Mouse (Mus musculus) gastrocnemius, postnatal 25 days (tissue): ENCODE results near the gene St6galnac3. TPM values are rescaled to one million over a fixed set of nuclear protein-coding genes. Genes with fewer than 3 reads are reported as not detected.

Source experiments
- DNase-seq: peaks from one replicate; pipeline ENCODE4 v3.0.0; 2022
- total RNA-seq, 2 experiments: library from RNA; stranded (reverse); gene quantifications; 1 replicate in 1 of 2; 2 replicates in 1 of 2; pipeline ENCODE4 v1.2.3; 2021

Gene St6galnac3
- total RNA-seq, 2 experiments from 2014 or later: 2.3 to 2.8 TPM

DNA sequence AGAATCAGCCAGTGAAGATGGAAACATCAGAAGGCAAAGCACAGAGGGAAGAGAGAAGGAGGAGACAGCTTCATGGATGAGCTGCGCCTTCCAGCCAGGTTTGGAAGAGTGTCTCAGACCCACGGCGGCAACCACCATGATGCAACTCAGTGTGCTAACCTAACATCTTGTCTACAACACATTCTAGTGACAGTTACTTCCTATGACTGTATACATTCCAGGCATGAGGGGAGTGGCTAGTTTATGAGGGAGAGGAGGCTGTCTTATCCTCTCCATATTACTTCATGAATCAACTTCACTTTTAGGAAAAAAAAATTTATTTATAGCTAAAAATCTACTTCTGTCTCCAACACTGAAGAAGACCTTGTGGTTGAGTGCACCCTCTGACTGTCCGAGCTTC, 264.8 kb downstream of the St6galnac3 start:
- no peak for DNase-seq

- no peak for DNase-seq
Observed at GRCm38 (mm10) chr3:153458593-153458992, 266.4 kb downstream of the St6galnac3 start.

- DNase-seq: no peak
Observed at GRCm38 (mm10) chr3:153457701-153458100, 267.3 kb downstream of the St6galnac3 start.

DNA sequence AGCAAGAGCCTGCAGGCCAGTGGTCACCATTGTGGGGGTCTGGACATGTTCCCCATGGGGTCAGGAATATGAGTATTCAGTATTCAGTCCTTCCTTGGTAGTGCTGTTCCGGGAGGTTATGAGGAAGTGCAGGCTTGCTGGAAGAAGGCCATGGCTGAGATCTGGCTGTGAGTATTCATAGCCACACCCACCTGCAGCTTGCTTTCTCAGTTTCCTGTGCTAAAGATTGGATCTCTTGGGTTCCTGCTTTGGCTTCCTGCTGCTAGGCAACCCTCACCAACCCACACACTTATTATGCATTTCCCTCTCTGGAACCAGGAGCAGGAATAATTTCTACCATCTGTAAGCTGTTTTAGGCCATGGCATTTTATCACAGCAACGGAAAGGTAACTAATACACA, 267.8 kb downstream of the St6galnac3 start:
- no peak for DNase-seq

- no peak for DNase-seq
Observed at GRCm38 (mm10) chr3:153456227-153456626, 268.7 kb downstream of the St6galnac3 start.

- no peak for DNase-seq
Observed at GRCm38 (mm10) chr3:153453127-153454049, 271.6 kb downstream of the St6galnac3 start.

- DNase-seq: no peak
Observed at GRCm38 (mm10) chr3:153452299-153452996, 272.5 kb downstream of the St6galnac3 start.

GRCm38 (mm10) chr3:153441329-153441728, 283.6 kb downstream of the St6galnac3 start:
- no peak for DNase-seq

DNA sequence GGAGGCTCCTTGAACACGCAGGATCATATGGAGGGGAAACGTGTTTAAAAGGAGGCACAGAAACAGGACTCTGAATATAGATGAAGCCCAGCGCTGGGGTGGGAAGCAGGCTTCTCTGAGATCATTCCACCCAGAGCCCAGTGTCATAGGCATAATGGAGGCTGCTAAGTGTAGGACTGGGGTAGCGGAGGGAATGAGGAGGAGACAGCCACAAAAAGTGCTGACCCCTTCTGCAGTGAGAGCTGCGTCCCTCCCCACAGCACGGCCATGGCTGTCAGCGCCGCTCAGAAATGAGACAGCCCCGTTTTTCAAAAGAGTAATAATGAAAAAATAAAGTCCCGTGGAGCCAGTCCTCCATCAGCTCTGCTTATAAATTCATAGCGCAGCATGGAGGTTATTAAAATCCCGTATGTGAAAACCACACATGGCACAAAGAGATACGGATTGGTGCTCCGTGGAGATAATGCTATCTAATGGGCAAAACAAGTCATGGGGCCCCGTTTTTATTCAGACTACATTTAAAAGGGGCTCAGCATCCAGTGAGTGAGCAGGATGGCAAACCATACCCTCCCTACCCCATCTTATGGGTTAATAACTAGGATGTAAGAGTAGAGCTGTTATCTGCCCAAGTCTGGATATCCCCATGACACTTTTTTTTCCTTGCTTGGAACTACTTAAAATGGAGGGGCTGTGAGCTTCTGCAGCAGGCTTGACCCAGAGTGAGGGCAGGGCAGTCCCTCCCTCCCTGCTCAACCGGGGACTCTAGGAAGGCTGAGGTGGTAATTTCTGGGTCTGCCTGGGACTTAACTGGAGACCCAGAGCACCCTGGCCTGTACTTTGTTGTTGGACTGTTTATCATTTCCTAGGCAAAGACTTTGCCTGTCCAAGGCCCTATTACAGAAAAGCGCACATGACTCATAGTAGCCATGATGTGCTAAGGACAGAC, 288.6 kb downstream of the St6galnac3 start:
- no peak for DNase-seq

DNA sequence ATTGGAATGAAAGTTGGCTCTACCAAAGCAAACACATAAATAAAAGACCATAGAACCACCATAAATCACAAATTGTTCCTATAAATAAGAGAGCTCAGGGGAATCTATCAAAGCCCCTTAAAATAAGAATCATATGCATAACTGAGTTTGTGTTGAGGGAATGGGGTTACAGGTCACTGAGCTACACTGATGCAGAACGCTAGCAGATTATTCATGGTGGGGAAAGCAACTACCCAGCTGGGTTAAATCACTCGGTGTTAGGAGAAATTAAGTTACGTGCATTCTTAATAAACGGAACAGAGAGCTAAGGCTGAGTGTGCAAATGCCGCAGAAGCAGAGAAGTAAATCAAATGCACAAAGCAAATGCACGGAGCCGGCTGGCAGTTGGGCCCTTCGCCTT, 292.0 kb downstream of the St6galnac3 start:
- no peak for DNase-seq

DNA sequence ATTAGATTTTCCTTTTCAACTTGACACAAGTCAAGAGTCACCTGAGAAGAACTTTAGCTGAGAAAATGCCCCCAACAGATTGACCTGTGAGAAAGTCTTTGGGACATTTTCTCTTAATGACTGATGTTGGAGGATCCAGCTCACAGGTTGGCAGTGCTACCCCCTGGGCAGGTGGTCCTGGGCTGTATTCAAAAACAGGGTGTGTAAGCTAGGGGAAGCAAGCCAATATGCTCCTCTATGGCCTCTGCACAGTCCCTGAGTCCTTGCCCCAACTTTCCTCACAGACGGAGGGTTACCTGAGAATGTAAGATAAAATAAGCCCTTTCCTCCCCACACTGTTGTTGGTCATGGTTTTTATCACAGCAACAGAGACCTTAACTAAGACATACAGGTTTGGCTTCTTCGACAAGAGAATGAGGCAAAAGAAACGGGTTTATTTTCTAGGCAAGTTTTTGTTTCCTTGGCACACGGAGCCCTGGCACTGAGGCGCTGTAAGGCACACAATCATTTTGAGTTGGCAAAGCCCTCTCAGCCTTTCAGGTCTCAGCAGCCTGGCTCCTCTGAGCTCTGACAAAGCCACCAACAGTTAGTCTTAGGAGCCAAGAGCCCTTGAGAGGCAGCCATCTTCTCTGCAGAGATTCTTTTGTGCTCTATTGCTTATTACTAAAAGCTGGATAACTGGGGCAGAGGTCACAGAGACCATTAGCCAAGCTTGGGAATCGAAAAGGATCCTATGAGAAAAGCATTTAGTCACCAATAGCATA, 292.7 kb downstream of the St6galnac3 start:
- no peak for DNase-seq

DNA sequence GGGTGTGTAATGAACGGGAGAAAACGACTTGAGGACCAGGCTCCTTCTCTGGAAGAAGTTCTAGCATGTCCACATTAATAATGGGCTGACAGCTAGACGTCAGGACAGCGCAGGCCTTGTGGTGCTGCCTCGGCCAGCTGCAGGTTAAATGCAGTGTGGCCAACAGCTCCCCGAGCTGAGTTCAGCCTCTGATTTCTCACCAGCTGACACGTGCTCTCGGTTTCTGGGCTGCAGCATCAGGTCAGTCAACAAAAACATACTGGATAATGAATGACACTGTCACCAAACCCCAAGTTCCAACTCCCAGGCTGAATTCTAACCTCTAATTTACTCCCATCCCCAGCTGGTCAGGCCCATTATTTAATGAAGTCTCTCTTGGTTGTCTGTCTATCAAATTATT, 295.1 kb downstream of the St6galnac3 start:
- DNase-seq: no peak

GRCm38 (mm10) chr3:153421918-153422290, 303.1 kb downstream of the St6galnac3 start:
- DNase-seq: no peak

DNA sequence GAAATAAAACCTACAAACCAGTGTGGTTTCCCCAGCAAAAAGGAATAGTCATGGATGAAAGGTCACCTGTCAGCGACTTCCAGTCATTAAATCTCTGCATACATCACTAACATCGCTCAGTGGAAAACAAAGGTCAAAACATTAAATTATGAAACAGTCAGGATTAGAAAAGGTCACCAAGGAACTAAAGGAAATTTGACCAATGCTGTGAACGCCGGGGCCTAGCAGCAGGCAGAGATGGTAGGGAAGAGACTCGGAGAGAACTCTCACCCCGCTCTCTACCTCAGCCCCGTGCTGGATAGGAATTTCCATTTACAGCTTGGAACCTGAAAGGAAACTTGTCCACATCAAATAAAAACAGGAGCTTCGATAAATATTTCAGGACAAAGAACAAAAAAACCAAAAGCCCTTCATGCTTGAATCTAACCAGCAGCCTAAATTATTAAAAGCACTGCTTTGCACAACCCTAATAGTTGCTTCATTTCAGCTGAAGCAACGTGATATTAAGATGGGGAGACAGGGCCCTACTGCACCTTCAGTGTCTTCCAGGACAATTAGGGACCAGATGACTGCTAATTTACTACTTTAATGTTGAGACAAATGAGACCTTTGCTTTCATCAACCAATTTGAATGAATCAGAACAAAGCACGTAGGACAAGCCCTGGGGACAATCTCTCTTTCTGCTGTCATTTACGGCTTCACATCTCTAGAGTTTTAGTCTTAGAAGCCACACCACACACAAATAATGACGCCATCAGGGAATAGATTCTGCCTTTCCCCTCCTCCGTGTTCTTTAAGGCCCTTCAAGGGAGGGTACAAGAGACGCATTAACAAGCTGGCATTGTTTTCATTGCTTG, 303.7 kb downstream of the St6galnac3 start:
- no peak for DNase-seq

GRCm38 (mm10) chr3:153419331-153419730, 305.6 kb downstream of the St6galnac3 start:
- DNase-seq: no peak

DNA sequence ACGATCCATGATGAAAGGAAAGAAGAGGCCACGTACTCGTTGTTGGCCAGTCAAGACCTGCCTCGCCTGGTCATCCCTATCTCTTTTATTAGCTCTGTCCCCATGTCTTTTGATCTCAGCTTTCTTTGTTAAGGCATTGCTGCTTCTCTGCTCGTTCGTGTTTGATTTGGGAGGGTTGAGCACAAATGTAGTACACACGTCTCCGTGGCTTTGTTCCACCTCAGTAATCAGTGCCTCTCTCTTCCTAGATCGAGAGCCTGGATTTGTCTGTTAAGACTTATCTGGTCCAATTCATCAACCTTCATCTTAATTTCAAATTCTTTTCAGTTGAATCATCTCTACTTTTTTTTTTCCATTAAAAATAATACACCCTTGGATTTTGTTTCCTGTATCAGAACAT, 308.0 kb downstream of the St6galnac3 start:
- DNase-seq: no peak

DNA sequence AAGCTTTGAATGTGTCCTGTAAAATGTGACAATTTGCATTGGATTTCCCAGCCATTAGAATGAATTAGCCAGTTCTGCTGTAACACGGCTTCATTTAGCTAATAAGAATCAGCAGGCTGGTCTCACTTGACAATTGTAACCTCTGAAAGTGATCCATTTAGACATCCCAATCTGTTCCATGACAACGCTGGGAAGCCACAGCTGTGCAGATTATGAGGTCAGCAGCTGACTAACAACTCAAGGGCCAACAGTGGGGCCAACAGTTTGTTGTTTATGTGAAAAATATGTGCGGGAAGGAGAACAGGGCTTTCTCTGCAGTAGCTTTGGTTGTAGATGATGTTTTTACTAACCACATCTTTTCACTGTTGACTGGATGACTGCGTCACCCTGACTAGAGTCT, 308.6 kb downstream of the St6galnac3 start:
- DNase-seq: no peak

DNA sequence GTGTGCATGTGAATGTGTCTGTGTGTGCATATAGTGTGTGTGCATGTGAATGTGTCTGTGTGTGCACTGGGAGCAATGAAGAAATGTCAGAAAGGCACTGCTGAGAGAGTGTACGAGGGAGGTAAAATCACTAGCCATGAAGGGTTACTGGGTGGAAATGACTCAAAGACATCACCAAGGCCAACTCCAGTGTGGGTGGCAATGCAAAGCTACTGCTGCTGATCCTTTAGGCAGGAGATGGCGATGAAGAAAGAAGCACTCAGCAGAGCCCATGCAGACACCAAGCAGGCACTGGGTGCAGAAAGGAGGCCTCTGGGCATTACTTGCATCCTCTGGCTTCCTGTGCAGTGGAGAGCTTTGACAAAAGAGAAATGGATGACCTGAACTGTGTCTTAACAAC, 310.8 kb downstream of the St6galnac3 start:
- DNase-seq: no peak

DNA sequence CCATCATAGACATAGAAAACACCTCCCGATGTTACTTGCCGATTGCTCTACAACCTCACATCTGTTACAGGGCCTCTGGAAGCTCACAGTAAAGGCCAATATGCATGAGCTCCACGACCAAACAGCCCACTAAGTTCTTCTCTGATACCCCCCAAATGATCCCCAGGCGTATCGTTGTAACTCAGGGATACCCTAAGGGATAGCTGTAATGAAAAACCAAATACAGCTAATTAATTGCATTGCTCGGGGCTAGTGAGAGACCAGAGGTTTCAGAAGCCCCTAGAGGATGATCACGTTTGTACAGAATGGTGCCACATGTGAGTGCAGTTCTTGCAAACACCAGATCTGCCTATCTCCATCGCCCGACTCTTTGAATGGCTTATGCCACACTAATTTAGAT, 315.7 kb downstream of the St6galnac3 start:
- DNase-seq: no peak

DNA sequence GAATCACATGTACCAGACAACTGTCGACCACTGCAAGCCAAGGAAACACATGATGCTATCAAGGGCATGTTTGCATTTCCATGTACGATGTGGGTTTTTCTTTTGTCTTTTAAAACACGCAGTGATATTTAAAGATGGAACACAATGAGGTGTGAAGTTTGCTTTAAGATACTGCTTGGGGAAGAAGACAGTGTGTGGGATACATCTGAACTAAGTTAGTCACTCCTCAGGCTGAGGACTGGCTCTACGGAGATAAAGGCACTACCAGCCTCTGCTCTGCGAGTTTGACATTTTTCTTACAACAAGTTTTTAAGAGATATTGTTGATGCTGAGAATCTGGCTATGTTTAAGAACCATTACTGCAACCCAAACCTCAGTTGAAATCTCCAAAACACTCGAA, 316.6 kb downstream of the St6galnac3 start:
- no peak for DNase-seq

DNA sequence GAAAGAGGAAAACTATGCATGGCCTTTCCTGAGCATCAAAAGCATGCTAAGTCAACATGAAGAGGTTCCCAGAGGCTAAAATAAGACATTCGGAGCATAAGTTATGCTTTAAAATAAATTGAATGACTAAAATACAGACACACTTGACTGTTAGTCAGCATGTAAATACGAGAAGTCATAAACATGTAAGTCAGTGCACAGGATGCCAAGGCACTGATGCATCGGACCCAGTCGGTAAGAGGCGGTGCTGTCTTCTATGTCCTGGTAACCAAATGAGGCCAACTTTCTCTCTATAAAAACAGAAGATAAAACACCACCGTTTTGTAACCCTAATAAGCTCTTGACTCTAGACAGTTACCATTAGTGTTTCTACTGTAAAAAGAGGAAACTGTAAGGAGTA, 317.3 kb downstream of the St6galnac3 start:
- DNase-seq: no peak
